Mouse (Mus musculus) spleen, postnatal 0 days (tissue): ENCODE results near the gene Mug2. TPM values are rescaled to one million over a fixed set of nuclear protein-coding genes. Genes with fewer than 3 reads are reported as not detected.

ENCODE experiments used
- polyA plus RNA-seq: library from polyadenylated mRNA; unstranded; fragments of >200 nt; fragmentation: Nextera tagmentation; extraction: Ambion mirVana; gene quantifications from 2 replicates; pipeline ENCODE4 v1.2.1, GENCODE M21; 2015

Mug2 gene
- not detected in 2 replicates for polyA plus RNA-seq

GRCm38 (mm10) chr6:122006461-122006860, at the start of gene Mug2:
Mug2 (plus strand) TSS chr6:122006761.

Other genes starting within 250 kb of the Mug2 start
- gene Mug1, start 168.2 kb upstream of the Mug2 start, polyA plus RNA-seq: not detected in 2 replicates